Mouse (Mus musculus) gastrocnemius, postnatal 4 days (tissue): ENCODE measurements at regions not wholly inside any gene's neighbourhood (a gene's known extent, or its start where the extent isn't known, plus 50 kb on each side); places are given as distances from the start of the nearest gene placed in this dataset.

ENCODE experiments used
- DNase-seq, 2 experiments: peaks; one replicate each; pipeline ENCODE4 v3.0.0; 2021 to 2022; ENCODE audit warnings: low spot score in 2 of 2, mixed read lengths in 2 of 2

GRCm38 (mm10) chr3:157710790-157711381 lies 144.2 kb downstream of the Ptger3 start:
- no peak for DNase-seq

GRCm38 (mm10) chr3:157699961-157700360 lies 133.3 kb downstream of the Ptger3 start:
- DNase-seq = no peak

- no peak for DNase-seq
Measured at GRCm38 (mm10) chr3:157698529-157698928, 131.8 kb downstream of the Ptger3 start.

GRCm38 (mm10) chr3:157695128-157696075 lies 128.7 kb downstream of the Ptger3 start:
- DNase-seq = no peak
